Mouse (Mus musculus): Measurements from ENCODE around the gene Olfr586.

Olfr586 gene

DNA sequence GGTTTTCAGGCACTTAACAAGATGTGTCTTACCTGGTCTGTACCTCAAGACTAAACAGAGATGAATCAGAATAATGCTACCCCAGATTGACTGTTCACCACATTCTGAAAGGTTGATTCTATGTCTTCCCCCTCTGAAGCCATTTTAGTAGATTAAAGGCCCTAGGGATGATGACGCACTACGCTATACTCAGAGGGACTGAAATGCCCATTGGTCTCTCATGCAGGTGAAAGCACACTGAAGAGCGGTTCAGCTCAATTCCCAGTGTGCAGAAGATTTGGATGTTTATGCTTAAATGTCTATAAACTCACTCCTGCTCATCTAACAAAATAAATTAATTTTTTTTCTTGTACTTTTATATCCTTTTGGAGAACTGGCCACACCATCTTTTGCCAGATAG is at the start of gene Olfr586:
Olfr586 (minus strand) TSS at position 101 of the 400 bp plus-strand sequence.
- no peak for DNase-seq (ENCODE audit: extremely low read depth, low read depth)

DNA sequence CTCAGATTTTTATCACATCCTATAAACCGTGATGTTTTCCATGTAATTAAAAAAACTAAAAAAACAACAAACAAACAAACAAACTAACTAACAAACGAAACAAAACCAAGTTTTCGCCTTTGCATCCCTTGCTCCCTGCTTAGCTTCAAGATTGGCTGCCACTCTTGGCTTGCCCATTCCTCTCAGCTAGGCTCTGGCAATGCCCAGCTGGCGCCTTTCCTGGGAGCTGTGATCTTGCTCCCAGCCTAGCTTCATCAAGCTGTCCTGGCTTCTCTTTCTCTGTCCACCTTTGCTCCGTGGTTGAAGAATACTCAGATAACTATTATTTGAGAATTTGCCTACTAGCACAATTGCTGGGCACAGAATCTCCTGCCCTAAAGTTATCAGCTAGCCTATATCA is 44.3 kb upstream of the Olfr586 start:
- no peak for DNase-seq (ENCODE audit: extremely low read depth, low read depth)

DNA sequence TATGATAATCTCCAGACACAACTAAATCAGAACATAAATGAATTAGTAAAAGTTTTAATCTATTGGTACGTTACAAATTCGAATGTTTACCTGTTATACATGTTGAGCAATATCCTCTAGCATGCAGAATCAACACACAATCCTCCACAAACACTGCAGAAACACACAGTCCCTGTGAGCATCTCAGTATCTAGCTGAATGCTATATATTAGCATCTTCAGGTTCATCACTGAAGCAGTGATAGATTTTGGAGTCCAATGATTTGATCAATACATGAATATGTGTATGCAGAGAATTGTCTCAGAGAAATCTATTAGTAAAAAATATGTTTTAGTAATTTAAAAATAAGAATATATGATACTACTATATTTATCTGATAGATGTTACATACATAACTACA is 30.8 kb upstream of the Olfr586 start, which contains the start of gene Olfr589:
Olfr589 (minus strand) TSS at position 101 of the 400 bp plus-strand sequence.
- no peak for DNase-seq (ENCODE audit: extremely low read depth, low read depth)

DNA sequence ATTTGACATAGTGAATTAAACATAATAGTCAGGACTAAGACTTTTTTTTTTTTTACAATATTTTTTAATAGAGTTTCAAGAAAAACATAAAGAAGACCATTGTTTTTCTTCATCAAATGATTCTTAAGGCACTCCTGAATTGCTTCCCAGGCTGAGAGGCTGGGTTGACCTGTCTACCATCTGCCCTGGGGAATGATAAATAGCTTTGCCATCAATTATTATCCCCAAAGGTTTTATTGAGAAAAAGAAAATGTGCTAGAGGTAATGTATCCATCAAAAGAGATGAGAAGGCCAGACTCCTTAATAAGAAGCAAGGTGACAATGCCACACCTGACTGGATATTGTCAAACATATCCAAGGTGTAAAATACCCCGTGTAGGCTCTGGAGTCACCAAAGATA is 15.1 kb upstream of the Olfr586 start, which contains the start of gene Olfr588-ps1:
Olfr588-ps1 (plus strand) TSS at position 301 of the 400 bp plus-strand sequence.
- DNase-seq (ENCODE audit: extremely low read depth, low read depth): no peak

DNA sequence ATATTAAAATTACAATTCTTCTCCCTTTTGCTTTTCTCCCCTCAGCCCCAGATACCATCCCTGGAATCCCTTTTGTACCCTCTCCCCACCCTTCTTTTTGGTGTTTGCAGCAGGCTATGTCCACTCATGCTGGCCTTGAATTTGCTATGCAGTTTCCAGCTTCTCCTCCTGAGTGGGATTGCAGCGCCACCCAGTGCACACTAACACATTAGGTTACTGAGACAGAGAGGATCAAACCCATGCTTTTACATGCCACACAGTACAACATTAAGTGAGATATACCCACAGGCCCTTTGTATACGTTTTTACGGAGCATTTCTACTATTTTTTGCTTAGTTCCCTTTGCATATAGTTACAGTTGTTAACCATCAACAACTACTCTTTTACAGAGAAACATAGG is 6.0 kb downstream of the Olfr586 start:
- DNase-seq (ENCODE audit: extremely low read depth, low read depth): no peak

DNA sequence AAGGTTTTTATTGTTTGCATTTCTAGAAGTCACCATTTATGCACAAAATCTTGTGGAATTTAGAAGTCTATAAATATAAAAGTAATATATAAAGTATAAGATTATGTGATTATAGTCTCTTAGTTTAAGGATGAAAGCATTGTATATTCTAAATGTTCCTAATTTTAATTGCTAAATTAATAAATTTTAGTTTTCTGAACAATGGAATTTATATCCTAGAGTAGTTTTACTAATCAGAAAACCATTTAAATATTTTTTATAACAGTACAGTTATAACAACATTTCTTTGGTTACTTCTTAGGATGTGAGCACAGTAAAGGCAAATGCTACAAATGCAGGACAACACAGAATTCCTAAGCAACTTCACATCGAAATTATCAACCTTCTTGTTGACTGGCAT is 28.0 kb downstream of the Olfr586 start, which contains the start of gene Olfr585:
Olfr585 (plus strand) TSS at position 301 of the 400 bp plus-strand sequence.
- no peak for DNase-seq (ENCODE audit: extremely low read depth, low read depth)

DNA sequence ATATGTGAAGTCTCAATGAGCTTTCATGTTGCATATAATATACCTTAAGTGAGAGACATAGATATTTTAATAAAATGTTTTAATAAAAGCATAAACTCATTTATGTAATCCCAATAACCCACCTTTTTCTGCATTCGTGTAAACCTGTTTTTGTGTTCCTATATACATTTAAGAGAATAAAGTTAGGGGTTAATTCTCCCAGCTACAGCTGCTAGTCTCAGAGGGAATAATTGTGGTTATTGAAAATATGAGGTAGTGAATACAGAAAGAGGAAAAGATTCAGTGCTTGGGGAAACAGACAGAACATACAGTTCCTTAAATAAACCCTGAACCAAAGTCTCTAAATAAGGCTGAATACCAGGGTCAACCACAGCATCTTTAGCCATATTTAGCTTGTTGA is 43.9 kb downstream of the Olfr586 start, which contains the start of gene Olfr584:
Olfr584 (plus strand) TSS at position 301 of the 400 bp plus-strand sequence.
- no peak for DNase-seq (ENCODE audit: extremely low read depth, low read depth)

Measured in MEL-GATA-1-ER (cell line).